Mouse (Mus musculus): ENCODE data around the gene Tap2. TPM values are rescaled to one million over a fixed set of nuclear protein-coding genes. Genes with fewer than 3 reads are reported as not detected.
"Not testable (repeated sequence)": the region's sequence is repeated elsewhere in the genome, so short reads cannot be mapped to it uniquely, and the experiment has no call there.

Tap2 gene
- total RNA-seq, 2 experiments from 2014 or later, result 4.9 to 7.5 TPM

GRCm38 (mm10) chr17:34224816-34225215, 21.5 kb downstream of the Tap2 start:
- H3K4me3 ChIP-seq, result no peak overlapping the region
- no peak overlapping the region for H3K27ac ChIP-seq
- DNase-seq, result no peak
- intact Hi-C loops (cut with DNase I), result no loop called here
- TF ChIP-seq CTCF (IDR thresholded peaks at IDR 0.05), result no peak

GRCm38 (mm10) chr17:34225426-34225825, 22.1 kb downstream of the Tap2 start:
- no peak for DNase-seq
- H3K4me3 ChIP-seq, result no peak overlapping the region
- no peak for TF ChIP-seq CTCF (IDR thresholded peaks at IDR 0.05)
- intact Hi-C loops (cut with DNase I), result no loop called here
- no peak overlapping the region for H3K27ac ChIP-seq

GRCm38 (mm10) chr17:34225911-34226310, 22.6 kb downstream of the Tap2 start:
- intact Hi-C loops (cut with DNase I); H3K4me3 ChIP-seq; DNase-seq; H3K27ac ChIP-seq: not testable (repeated sequence)

- not testable (repeated sequence) for H3K27ac ChIP-seq, H3K4me3 ChIP-seq, DNase-seq
- intact Hi-C loops (cut with DNase I), result loop anchor here (10.0 kb wide), 1 partner anchor 126 kb away; no protein-coding TSS in a partner anchor
These were observed 27.6 kb downstream of the Tap2 start for GRCm38 (mm10) chr17:34230971-34231370.

GRCm38 (mm10) chr17:34232021-34232420, 28.7 kb downstream of the Tap2 start:
- not testable (repeated sequence) for H3K27ac ChIP-seq, DNase-seq, H3K4me3 ChIP-seq
- intact Hi-C loops (cut with DNase I), result loop anchor here (10.0 kb wide), 1 partner anchor 127 kb away; no protein-coding TSS in a partner anchor

- intact Hi-C loops (cut with DNase I), result loop anchor here (1.0 to 10.0 kb wide), 2 partner anchors 65 to 130 kb away; no protein-coding TSS in a partner anchor
- peak; percentile 83 for DNase-seq
These were observed 31.6 kb downstream of the Tap2 start for GRCm38 (mm10) chr17:34234926-34235325.

GRCm38 (mm10) chr17:34236691-34237090, 33.4 kb downstream of the Tap2 start:
- DNase-seq, result no peak
- Histone ChIP-seq H3K27ac (no peak overlapping the region), H3K4me3 (no peak overlapping the region)
- no peak for TF ChIP-seq CTCF (IDR thresholded peaks at IDR 0.05)
- intact Hi-C loops (cut with DNase I), result loop anchor here (10.0 kb wide), 1 partner anchor 132 kb away; no protein-coding TSS in a partner anchor

More at GRCm38 (mm10) chr17:34234926-34235325, 31.6 kb downstream of the Tap2 start:
- peak overlapping the region; percentile 46; the same call in 1 of the 2 replicates for H3K27ac ChIP-seq
- no peak overlapping the region for H3K4me3 ChIP-seq
- TF ChIP-seq CTCF (IDR thresholded peaks at IDR 0.05), result peak; percentile 97

- H3K4me3 ChIP-seq, result no peak overlapping the region
- H3K27ac ChIP-seq, result no peak overlapping the region
- TF ChIP-seq CTCF (IDR thresholded peaks at IDR 0.05), result no peak
- intact Hi-C loops (cut with DNase I), result loop anchor here (10.0 kb wide), 1 partner anchor 133 kb away; no protein-coding TSS in a partner anchor
- DNase-seq, result no peak
These were observed 34.4 kb downstream of the Tap2 start for GRCm38 (mm10) chr17:34237741-34238140.

- intact Hi-C loops (cut with DNase I), result loop anchor here (10.0 kb wide), 1 partner anchor 134 kb away; no protein-coding TSS in a partner anchor
- Histone ChIP-seq H3K4me3 (peak within 1 kb of the TSS; percentile 26), H3K27ac (peak within 1 kb of the TSS; percentile 71)
- DNase-seq, result no peak
- TF ChIP-seq CTCF (IDR thresholded peaks at IDR 0.05), result no peak
These were observed 35.4 kb downstream of the Tap2 start, which contains the start of gene H2-Ob for GRCm38 (mm10) chr17:34238706-34239105. Gene H2-Ob (plus strand): TSS chr17:34238903.

- TF ChIP-seq CTCF (IDR thresholded peaks at IDR 0.05), result no peak
- intact Hi-C loops (cut with DNase I), result loop anchor here (10.0 kb wide), 1 partner anchor 135 kb away; no protein-coding TSS in a partner anchor
- DNase-seq, result no peak
- Histone ChIP-seq H3K4me3 (peak overlapping the region; percentile 49), H3K27ac (peak overlapping the region; percentile 71)
These were observed 36.3 kb downstream of the Tap2 start for GRCm38 (mm10) chr17:34239601-34240041.

- intact Hi-C loops (cut with DNase I), result no loop called here
- Histone ChIP-seq H3K4me3 (no peak overlapping the region), H3K27ac (no peak overlapping the region)
- DNase-seq, result no peak
- TF ChIP-seq CTCF (IDR thresholded peaks at IDR 0.05), result no peak
These were observed 37.0 kb downstream of the Tap2 start for GRCm38 (mm10) chr17:34240366-34240765.

- no peak for TF ChIP-seq CTCF (IDR thresholded peaks at IDR 0.05)
- intact Hi-C loops (cut with DNase I), result no loop called here
- Histone ChIP-seq H3K27ac (no peak overlapping the region), H3K4me3 (no peak overlapping the region)
- no peak for DNase-seq
These were observed 37.6 kb downstream of the Tap2 start for GRCm38 (mm10) chr17:34240916-34241315.

- no peak overlapping the region for H3K4me3 ChIP-seq
- no peak for DNase-seq
- TF ChIP-seq CTCF (IDR thresholded peaks at IDR 0.05), result no peak
- H3K27ac ChIP-seq, result no peak overlapping the region
- intact Hi-C loops (cut with DNase I), result no loop called here
These were observed 41.3 kb downstream of the Tap2 start for GRCm38 (mm10) chr17:34244656-34245055.

- intact Hi-C loops (cut with DNase I), result no loop called here
- DNase-seq, result no peak
- Histone ChIP-seq H3K4me3 (no peak overlapping the region), H3K27ac (no peak overlapping the region)
- TF ChIP-seq CTCF (IDR thresholded peaks at IDR 0.05), result no peak
These were observed 43.7 kb downstream of the Tap2 start for GRCm38 (mm10) chr17:34247047-34247446.
